Mouse (Mus musculus): ENCODE results near the gene Mtap.

GRCm38 (mm10) chr4:89181656-89182055, 44.7 kb downstream of the Mtap start:
- no peak for TF ChIP-seq CTCF (IDR thresholded peaks at IDR 0.05)
- TF ChIP-seq EP300 (IDR thresholded peaks at IDR 0.05): no peak
